Mouse (Mus musculus): ENCODE data around the gene Rnf39.

- no peak for TF ChIP-seq CTCF (IDR thresholded peaks at IDR 0.05; ENCODE audit: low read depth, low read length)
- TF ChIP-seq POLR2A (IDR thresholded peaks at IDR 0.05; ENCODE audit: extremely low read depth, insufficient read depth, low read length) = no peak
These were observed 327 bp upstream of the Rnf39 start for GRCm38 (mm10) chr17:36942391-36942790.
